Mouse (Mus musculus): ENCODE measurements around the gene Cdhr4.

Cdhr4 gene

GRCm38 (mm10) chr9:107992197-107992596 is at the start of gene Cdhr4:
Cdhr4 (plus strand) TSS chr9:107992497.
- no peak for DNase-seq (ENCODE audit: low read depth, low spot score)

- DNase-seq (ENCODE audit: low read depth, low spot score), result no peak
Measured at GRCm38 (mm10) chr9:107947241-107948194, 44.8 kb upstream of the Cdhr4 start.

- DNase-seq (ENCODE audit: low read depth, low spot score), result no peak
Measured at GRCm38 (mm10) chr9:107949184-107949921, 42.9 kb upstream of the Cdhr4 start.

GRCm38 (mm10) chr9:107949922-107950235 is 42.4 kb upstream of the Cdhr4 start, which contains the start of gene Traip:
Traip (plus strand) TSS chr9:107950136.
- DNase-seq (ENCODE audit: low read depth, low spot score), result no peak

DNA sequence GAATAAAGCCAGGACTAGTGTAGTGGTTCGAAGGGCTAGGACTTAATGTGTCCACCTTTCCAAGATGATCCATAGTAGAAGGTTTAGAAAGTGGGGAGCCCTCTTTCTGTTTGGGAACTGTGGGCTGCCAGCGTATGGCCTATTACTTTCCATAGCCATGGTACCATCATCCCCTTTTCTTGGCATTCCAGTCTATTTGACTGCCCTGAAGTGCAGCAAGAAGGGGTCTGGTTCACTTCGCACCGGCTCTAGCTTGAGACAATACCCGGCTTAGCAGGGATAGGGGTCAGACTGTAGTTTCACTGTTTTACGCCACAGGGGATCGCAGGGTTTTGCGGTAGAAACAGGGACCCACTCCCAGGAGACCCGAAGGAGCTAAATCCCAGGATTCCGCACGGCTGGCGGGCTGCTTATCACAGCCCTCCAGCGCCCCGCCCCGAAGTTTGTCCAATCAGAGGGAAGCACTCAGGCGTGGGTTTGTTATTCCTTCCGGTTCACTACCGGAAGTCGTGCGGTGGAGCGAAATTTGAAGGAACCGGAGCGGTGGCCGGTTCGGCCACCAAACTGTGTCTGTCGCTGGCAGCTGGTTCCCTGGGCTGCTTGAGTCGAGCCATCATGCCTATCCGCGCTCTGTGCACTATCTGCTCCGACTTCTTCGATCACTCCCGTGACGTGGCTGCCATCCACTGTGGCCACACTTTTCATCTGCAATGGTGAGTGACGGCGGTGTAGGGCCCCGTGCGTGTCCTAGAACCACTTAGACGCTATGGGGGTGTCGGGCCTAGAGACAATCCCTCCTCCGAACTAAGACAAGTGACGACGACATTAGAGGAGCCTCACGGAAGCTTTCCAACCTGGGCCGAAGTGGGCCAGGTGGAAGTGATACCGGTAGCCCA is 41.6 kb upstream of the Cdhr4 start:
- peak; percentile 88 for DNase-seq (ENCODE audit: low read depth, low spot score)

DNA sequence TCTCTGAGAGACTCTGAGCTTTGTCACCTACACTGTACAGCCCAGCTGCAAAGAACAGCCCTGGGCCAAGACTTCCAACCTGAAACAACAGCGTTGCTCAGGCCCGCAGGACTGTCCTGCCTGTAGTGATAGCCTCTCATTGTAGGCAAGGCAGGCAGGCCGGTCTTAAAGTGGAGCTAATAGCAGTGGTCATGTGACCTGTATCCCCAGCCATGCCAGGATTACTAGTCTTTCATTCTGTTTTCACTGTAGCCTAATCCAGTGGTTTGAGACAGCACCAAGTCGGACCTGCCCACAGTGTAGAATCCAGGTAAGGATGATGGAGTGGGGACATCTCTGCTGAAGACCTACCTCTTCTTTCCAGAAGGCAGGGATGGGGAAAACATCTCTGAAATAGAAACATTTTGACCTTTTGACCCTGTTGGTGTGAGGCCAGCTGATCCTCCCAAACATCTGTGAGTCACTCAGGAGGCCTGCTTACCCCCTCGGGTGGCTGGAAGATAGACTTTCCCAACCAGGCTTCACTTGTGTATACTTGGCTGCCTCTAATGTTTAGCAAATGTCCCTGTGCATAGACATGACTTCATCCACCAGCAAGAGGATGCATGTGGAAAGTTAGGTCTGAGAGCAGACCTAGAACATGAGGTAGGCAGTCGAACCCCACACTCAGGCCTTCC is 36.5 kb upstream of the Cdhr4 start:
- DNase-seq (ENCODE audit: low read depth, low spot score), result no peak

- DNase-seq (ENCODE audit: low read depth, low spot score), result no peak
Measured at GRCm38 (mm10) chr9:107957141-107957540, 35.2 kb upstream of the Cdhr4 start.

DNA sequence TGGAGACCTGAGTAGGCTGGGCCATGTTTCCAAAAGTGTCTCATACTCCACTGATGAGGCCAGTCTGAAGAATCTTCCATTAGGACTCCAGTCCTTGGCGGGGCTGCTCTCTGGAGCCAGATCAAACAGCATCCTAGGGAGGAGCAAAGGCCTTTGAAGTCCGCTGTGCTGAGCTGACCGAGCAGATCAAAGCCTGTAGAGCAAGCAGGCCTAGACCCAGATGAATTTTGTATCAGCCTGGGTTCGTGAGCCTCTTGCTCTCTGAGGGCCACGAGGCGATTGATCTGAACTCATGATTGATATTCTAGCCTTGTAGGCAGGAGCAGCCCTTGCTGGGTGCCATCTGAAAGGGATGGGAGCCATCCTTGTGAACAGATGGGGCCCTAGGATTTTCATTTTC is 32.4 kb upstream of the Cdhr4 start:
- DNase-seq (ENCODE audit: low read depth, low spot score), result no peak

DNA sequence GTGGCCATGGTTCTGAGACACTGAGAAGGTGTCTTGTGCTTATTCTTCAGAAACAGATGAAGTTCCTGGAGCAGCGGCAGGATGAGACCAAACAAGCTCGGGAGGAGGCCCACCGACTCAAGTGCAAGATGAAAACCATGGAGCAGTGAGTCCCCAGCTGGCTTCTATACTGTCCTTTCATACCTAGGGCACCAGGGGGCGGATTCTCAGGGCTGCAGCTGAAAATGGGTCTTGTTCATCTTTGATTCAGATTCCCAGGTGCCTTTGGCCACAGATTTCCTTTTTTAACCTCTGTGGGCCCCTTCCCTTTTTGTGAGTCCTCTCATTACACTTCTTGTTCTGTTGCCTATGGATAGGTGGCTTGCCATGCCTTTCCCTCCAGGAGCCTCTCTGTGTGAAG is 31.4 kb upstream of the Cdhr4 start:
- DNase-seq (ENCODE audit: low read depth, low spot score), result no peak

GRCm38 (mm10) chr9:107961351-107961762 is 30.9 kb upstream of the Cdhr4 start:
- no peak for DNase-seq (ENCODE audit: low read depth, low spot score)

DNA sequence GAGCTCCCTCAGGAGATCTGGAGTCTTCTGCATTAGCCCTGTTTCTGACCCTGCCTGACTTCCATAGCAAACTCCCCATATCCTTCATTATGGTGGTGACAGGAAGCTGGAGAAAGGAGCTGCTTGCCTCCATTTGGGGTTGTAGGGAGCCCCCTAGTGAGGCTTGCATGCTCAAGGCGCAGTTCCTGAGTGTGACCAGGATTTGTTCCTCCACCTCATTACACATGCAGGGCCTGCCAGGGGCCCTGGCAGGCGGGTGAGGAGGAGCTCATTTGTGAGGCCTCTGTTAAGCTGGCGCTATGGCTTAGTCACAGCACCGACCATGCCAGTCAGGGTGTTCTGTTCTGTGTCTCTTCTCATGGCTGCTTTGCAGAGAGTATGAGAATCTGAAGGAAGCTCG is 30.4 kb upstream of the Cdhr4 start:
- no peak for DNase-seq (ENCODE audit: low read depth, low spot score)

DNA sequence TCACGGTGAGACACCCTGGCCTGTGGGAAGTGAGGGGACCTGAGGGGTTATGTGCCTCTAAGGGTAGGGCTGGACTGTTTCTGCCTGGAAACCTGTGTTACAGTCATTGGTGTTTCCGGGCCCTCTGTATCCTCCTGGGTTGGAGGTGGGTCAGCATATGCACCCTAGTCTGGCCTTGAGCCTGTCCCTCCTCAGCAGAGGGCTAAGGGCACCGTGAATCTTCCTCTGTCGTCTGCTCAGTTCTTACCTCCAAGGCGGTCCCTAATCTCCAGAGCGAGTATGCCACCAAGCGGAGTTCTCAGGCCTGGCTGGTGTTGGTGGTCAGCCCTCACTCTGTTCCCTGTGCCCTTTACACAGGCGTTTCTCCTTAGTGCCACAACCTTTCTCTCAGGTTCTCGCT is 29.4 kb upstream of the Cdhr4 start:
- no peak for DNase-seq (ENCODE audit: low read depth, low spot score)

GRCm38 (mm10) chr9:107963700-107964099 is 28.6 kb upstream of the Cdhr4 start:
- DNase-seq (ENCODE audit: low read depth, low spot score), result peak; percentile 75

GRCm38 (mm10) chr9:107964681-107965080 is 27.6 kb upstream of the Cdhr4 start:
- no peak for DNase-seq (ENCODE audit: low read depth, low spot score)

DNA sequence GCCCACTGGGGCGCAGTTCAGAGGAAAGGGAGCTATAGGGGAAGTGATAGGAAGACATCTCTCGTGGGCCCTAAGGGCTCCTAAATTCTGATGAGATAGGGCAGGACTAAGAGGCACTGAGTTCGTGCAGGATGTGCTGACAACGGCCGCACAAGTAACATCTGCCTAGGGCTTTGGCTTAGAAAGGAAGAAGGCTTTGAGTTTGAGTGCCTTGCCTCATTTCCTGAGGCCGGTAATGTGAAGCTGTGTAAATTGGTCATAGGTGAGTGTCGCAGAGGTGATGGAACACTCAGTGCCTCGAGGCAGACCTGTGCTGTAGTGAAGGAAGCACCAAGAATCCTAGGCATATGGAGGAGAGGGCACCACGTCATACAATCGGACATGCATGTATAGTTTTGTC is 25.6 kb upstream of the Cdhr4 start:
- DNase-seq (ENCODE audit: low read depth, low spot score), result no peak

DNA sequence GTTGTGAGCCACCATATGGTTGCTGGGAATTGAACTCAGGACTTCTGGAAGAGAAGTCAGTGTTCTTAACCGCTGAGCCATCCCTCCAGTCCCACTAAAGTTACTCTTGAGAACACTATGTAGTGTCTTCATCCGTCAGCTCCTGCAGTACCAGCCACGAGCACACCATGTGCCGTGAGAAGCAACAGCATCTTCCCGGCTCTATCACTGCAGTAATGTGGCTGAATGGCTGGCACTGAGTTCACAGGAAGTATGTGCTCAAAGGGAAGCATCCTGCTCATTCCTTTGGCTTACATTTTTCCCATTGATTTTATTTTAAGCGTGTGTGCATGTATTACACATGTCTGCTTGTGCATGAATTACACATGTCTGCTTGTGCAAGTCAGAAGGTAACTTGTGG is 24.9 kb upstream of the Cdhr4 start:
- no peak for DNase-seq (ENCODE audit: low read depth, low spot score)

GRCm38 (mm10) chr9:107968531-107968930 is 23.8 kb upstream of the Cdhr4 start:
- DNase-seq (ENCODE audit: low read depth, low spot score), result no peak

DNA sequence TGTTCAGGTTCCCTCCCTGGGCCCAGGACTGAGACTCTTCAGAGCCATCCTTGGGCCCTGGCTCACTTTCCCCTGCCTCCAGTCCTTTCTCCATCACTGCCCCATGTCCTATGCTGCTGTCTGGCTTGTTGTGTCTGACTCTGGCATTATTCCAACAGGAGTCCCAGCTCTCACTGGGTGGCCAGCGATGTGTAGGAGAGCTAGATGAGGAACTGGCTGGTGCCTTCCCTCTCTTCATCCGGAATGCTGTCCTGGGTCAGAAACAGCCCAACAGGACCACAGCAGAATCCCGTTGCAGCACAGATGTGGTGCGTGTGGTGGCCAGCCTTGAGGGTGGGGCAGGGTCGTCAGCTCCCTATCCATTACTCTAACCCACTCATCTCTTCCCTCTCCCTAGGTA is 22.0 kb upstream of the Cdhr4 start:
- no peak for DNase-seq (ENCODE audit: low read depth, low spot score)

DNA sequence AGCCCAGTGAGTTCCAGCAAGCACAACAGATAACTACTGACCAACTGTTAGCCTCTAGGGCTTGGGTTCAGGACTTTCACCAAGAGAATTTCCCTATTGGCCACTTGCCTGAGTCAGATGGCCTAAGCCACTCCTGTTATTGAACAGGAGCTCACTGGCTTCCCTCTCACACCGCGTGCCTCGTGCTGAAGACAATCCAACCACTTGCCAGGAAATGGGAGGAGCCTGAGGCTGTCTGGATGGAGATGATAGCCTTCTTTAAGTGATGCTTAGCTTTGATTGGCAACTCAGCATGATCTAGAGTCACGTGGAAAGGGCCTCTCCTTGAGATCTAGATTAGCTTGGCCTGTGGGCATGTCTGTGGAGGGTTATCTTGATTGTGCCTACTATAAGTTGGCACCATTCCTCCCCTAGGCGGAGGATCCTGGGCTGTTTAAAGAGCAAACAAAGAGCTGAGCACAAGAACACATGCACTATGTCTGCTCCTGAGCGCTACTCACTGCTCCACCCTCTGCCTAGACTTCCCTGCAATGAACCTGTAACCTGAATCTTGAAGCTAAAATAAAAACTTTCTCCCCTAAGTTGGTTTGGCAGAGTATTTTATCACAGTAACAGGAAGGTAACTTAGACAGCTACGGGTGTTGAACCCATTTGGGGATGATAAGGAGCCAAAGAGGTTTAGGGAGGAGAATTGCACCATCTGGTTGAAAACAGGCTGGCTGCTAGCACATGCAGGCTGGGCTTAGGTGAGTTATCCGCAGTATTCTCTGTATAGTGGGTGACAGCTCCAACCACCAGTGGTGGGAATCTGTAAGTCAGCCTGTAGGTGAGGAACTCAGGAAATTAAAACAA is 20.4 kb upstream of the Cdhr4 start:
- DNase-seq (ENCODE audit: low read depth, low spot score), result no peak

DNA sequence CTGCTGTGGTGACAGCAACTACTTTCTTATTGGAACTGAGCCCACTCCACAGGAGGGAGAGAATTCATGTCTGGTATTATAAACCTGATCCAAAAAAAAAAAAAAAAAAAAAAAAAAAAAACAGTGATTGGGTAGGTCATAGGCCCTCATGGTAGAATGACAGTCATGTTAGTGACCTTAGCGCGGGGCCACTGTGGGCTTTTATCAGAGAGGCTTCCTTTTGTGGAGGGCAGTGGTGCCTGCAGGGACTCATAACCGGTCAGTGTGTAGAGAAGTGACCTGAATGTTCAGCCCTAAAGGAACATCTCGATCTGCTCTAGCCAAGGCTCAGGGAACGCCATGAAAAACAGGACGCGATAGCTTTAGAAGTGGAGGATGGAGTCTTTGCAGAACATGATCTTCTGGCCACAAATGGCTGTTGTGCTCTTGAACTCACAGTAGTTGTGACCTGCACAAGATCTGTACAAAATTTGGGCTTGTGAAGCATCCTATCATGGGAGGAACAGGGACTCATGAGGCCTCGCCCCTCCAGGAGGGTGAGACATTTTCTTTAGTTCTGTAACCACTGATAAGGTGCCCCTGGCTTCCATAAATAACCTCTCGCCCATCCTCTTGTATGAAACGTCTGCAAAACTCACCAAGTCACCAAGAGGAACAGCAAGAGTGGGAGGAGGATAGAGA is 17.7 kb upstream of the Cdhr4 start:
- no peak for DNase-seq (ENCODE audit: low read depth, low spot score)

Measured in retina, postnatal 7 days (tissue).